Mouse (Mus musculus) urinary bladder, postnatal 36 days (tissue): ENCODE data around the gene Adam21.
"Not testable (repeated sequence)": the region's sequence is repeated elsewhere in the genome, so short reads cannot be mapped to it uniquely, and the experiment has no call there.

ENCODE experiments used
- DNase-seq, 2 experiments: peaks; one replicate each; pipeline ENCODE4 v3.0.0; 2022; ENCODE audit warnings: low spot score in 2 of 2, mixed read lengths in 1 of 2

The Adam21 gene

DNA sequence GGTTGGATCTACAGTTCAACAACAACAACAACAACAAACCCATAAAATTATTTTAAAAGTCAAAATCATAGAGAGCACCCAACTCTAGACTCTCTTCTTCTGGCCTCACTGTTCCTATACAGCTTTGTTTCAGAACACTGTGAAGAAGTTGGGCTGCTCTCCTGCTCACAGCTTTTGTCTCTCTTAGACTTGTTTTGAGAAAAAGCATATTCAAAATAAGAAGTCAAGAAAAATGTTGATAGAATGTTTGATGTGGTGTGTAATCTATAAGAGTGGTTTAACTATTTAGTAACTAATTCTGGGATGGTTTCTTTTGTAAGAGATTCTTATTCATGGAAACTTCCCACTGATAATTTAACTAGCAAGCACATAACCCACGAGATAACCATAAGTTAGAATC, at the start of gene Adam21:
Gene Adam21, minus strand, starts transcription at position 101 of the 400 bp plus-strand sequence.
- DNase-seq = no peak

DNA sequence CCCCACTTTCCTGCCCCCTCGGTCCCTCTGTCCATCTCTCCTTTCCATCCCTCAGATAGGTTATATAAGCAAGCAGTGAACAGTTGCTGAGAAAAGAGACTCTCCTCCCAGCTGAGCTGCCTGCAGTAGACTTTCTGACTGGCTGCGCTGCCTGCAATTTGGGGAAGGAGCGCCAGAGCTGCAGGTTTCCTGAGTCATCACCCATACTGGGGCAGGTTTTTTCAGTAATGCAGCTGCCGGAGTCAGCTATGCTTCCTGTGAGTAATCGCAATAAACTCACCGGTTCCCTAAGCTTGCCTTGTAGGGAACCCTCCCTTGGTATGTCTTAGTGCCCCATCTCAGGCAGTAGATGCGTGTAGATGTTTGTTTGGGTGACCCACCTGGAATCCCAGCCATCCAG, 48.7 kb upstream of the Adam21 start:
- DNase-seq = peak; percentile 20 to 30

GRCm38 (mm10) chr12:81615807-81616206, 47.5 kb upstream of the Adam21 start:
- no peak for DNase-seq

DNA sequence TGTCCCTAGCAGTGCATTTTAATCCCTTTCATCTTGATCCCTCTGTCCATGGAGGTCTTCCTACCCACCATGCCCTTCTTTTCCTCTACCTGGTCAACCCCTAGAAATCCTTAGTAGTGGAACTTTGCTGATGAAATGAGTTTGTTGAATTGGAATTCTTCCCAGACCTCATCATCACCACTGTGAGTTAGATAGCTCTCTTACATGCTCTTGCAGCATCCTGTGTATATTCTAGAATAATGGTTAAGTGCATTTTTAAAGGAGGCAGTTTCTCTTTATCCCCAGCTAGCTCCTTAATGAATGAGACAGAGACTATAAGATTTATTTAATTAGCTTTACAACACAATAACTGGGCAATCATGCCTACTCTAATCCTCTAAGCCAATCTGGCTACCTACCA, 41.2 kb upstream of the Adam21 start:
- no peak for DNase-seq

- no peak for DNase-seq
Observed at GRCm38 (mm10) chr12:81604995-81605784, 36.9 kb upstream of the Adam21 start.

- DNase-seq = no peak
Observed at GRCm38 (mm10) chr12:81596547-81597262, 28.4 kb upstream of the Adam21 start.

- peak; percentile 87 to 93 for DNase-seq
Observed at GRCm38 (mm10) chr12:81594902-81595671, 26.8 kb upstream of the Adam21 start, which contains the start of gene Med6. Med6 (minus strand) TSS chr12:81595008.

DNA sequence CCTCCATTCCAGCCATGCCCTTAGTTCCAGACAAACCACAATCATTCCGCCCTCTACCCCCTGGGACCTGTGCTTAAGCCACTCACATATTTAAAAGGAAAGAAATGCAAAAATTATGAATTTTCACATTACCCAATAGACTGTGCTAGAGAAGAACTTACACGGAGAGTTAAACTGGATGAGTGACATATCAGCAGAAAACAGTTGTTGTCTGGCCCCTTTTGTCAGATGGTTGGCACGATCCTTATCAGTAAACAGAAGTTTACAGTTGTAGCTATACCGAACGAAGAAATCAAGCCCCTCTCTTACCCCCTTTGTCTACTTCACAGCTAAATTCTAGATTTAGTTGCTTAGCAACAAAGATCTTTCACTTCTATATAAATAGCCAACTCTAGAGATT, 343 bp downstream of the Adam21 start:
- no peak for DNase-seq

DNA sequence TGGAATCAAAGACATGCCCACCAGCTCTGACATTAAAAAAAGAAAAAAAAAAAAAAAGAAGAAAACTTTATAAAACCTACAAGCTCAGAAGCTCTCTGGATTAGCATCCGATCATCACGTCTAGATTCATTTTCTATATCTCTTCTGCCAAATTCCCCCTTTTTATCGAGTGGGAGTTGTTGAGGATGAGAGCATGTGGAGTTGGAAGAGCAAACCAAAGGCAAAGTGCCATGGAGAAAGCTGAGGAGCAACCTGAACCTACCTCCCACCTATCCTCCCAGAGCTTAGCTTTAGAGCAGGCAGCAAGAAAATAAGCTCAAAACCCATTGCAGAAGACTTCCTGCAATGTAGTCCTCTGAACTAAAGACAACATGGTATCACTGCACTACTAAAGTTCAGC, 4.1 kb downstream of the Adam21 start:
- no peak for DNase-seq

DNA sequence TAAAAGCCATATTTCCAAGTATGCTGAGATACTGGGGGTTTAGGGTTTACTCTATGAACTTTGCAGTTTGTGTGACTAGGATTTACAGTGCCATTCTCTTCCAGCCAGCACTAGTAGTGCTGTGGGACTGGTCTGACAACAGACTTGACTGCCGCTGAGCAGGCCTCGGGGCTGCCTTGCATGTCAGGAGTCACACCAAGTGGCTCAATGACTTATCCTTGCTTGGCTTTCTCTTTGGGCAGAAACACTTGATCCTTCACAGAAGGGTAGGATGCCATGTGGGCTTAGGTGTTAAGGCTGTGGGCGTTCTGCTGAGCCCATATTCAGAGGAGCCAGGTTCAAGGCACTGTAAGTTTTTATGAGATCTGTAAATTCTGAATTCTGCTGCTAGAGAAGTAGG, 19.0 kb downstream of the Adam21 start:
- DNase-seq = no peak

- no peak for DNase-seq
Observed at GRCm38 (mm10) chr12:81547163-81547562, 21.1 kb downstream of the Adam21 start.

- DNase-seq = no peak
Observed at GRCm38 (mm10) chr12:81533029-81533419, 35.2 kb downstream of the Adam21 start.

GRCm38 (mm10) chr12:81532316-81533028, 35.8 kb downstream of the Adam21 start, which contains the start of the genes Gm20498 and Synj2bp:
Gm20498 (minus strand) TSS chr12:81532905.
Synj2bp (minus strand) TSS chr12:81532911.
- DNase-seq = peak; percentile 79 to 85

- not testable (repeated sequence) for DNase-seq
Observed at GRCm38 (mm10) chr12:81530587-81530986, 37.7 kb downstream of the Adam21 start.
